Mouse (Mus musculus): ENCODE results near the gene Siglech.
"Not testable (repeated sequence)": the region's sequence is repeated elsewhere in the genome, so short reads cannot be mapped to it uniquely, and the experiment has no call there.

The Siglech gene

DNA sequence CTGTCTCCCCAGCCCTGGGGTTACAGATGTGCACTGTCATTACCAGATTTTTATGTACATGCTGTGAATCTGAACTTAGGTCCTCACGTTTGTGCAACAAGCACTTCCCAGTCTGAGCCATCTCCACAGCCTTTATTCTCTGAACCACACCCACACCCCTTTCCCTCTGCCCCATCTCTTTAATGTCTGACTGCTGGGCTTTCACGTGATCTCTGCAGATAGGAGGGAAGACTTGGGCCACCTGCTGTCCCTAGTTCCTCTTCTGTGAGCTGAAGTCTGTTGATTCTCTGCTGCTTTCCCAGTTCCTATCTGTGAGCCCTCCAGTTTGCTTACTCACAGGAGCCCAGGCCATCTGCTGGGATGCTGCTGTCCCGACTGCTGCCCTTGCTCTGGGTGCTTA, at the start of gene Siglech:
Gene Siglech, plus strand, starts transcription at position 253 of the 400 bp plus-strand sequence.
- DNase-seq (ENCODE audit: low read depth), result peak; percentile 13

GRCm38 (mm10) chr7:55722673-55723072, 45.3 kb upstream of the Siglech start:
- DNase-seq (ENCODE audit: low read depth), result no peak

GRCm38 (mm10) chr7:55728903-55729302, 39.1 kb upstream of the Siglech start:
- DNase-seq (ENCODE audit: low read depth), result no peak

DNA sequence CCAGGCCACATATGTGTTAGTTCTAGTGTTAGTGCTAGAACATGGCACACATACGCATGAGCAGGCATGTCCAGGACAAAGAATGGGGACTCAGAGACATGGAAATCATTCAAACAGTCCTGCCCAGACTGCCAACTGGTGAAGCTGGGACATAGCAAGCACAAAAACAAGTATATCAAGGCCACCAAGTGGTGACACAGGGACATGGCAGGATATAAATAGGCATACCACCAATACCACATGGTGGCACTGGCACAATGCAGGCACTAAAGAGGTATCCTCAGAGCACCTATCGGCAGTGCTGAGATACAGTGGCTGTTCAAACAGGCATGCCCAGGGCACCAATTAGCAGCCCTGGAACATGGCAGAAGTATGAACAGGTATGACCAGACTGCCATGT, 33.5 kb upstream of the Siglech start:
- no peak for DNase-seq (ENCODE audit: low read depth)

DNA sequence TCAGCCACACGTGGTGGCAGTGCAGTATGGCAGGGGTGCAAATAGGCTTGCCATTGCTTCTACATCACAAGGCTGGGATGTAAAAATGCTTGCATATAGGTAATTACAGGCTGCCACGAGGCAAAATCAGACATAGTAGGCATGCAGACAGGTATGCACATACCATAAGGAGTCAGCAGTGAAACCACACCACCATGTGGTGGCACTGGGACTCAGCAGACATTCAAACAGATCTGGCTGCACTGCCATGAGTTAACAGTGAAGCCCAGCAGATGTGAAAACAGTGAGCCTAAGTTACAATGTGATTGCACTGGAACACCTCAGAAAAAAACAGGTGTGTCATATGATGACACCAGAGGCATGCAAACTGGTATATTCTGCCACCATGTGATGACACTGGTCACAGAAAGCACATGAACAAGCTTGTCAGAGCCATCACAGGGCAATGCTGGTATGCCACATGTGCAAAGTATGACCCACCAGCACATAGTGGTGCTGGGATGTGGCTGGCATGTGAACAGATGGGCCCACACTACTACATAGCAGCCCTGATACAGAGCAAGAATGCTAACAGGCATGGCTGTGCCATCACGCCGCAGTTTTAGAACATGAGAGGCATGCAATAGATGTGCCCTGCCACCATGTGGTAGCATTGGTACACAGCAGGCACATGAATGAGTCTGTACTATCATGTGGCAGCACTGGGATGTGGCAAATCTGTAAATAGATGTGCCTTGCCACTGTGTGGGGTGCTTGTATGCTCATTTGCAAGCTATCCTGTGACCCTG, 30.7 kb upstream of the Siglech start:
- no peak for DNase-seq (ENCODE audit: low read depth)

DNA sequence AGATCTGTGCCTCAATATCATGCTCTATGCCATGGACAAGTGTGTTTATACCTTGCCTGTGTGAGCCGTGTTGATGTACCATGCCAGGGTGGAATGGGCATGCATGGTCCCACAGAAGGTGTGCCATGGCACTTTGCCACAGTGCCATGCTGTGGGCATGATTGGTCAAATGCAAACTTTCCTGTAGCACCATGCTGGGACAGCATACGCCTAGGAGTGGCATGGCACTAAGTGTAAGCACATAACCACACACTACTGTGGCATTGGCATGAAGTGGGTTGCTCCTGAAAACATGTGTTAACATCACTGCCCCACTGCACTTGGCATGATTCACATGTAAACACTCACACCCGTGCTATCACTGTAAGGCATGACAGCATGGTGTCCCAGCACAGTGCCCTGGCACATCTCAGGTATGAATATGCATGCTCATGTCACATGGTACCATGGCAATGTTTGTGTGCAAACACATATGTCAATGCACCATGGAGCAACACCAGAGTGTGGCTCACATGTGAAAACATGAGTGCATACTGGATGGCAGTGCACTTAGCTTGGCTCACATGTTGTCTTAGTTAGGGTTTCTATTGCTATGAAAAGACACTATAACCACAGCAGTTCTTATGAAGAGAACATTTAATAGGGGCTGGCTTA, 24.2 kb upstream of the Siglech start:
- DNase-seq (ENCODE audit: low read depth), result no peak

DNA sequence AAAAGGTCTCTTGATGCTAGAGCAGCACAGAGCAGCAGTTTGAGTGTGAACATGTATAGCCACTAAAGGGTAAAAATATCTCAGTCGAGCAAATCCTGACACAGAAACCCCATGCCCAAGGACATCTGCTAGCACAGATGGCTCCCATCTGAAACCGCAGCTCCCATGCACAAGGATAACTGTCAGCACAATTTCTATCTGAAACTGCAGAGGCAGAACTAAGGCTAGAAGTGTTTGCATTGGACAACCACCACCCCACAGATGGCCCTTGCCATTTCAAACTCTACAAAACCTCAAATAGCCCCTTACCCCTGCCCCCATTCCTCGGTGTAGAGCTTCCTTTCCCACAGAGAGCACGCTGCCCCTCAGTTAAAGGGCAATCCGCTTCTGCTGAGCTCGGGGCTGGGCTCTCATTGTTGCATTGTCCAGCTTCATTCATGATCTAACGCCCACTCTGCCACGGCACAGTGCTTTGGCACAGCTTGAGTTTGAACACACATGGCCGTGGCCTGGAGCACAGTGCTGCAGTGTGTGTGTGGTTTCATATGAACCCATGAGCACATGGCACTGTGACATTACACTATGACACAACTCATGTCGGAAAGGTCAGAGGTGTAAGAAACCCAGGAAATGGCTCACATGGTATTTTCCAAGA, 23.3 kb upstream of the Siglech start:
- DNase-seq (ENCODE audit: low read depth), result no peak

DNA sequence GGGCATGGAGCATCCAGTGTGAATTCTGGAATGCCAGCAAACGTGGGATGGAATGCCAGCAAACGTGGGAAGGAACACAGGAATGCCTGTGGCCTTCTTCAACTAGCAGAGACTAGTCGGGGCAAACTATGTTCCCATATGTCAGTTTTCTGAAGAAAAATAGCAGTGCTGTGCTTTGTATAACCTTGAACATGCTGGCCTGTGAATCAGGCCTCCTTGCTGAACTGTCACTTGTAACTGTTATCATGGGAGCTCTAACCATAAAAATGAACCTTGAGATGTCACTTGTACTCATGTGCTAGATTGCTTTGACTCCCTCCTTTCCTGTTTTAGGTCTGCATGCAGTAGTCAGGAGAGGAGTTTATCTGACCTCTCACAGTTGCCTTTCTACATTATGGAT, 17.1 kb upstream of the Siglech start:
- no peak for DNase-seq (ENCODE audit: low read depth)

DNA sequence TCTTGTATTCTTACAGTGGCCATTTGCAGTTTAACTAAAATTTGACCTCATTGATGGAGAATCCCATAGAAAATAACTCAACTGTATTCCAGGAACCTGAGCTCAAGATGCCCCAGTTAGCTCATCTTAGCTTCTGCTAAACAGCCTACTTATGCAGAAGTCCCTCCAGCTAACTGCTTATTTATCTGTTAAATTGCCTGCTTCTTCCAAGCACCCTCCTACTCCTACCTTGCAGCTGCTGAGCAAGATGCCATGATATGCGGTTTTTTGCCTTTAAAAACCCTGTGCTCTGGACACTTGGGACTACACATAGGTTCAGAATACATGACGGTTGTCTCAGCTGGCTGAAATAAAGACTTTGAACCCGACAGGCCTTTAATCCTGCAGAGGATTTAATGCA, 8.6 kb upstream of the Siglech start:
- no peak for DNase-seq (ENCODE audit: low read depth)

- DNase-seq (ENCODE audit: low read depth), result no peak
Observed at GRCm38 (mm10) chr7:55780011-55780410, 12.0 kb downstream of the Siglech start.

GRCm38 (mm10) chr7:55782493-55782892, 14.5 kb downstream of the Siglech start:
- DNase-seq (ENCODE audit: low read depth), result no peak

GRCm38 (mm10) chr7:55784580-55784979, 16.6 kb downstream of the Siglech start:
- DNase-seq (ENCODE audit: low read depth), result peak; percentile 28

GRCm38 (mm10) chr7:55790586-55790985, 22.6 kb downstream of the Siglech start:
- not testable (repeated sequence) for DNase-seq (ENCODE audit: low read depth)

- DNase-seq (ENCODE audit: low read depth), result no peak
Observed at GRCm38 (mm10) chr7:55792280-55792679, 24.3 kb downstream of the Siglech start.

DNA sequence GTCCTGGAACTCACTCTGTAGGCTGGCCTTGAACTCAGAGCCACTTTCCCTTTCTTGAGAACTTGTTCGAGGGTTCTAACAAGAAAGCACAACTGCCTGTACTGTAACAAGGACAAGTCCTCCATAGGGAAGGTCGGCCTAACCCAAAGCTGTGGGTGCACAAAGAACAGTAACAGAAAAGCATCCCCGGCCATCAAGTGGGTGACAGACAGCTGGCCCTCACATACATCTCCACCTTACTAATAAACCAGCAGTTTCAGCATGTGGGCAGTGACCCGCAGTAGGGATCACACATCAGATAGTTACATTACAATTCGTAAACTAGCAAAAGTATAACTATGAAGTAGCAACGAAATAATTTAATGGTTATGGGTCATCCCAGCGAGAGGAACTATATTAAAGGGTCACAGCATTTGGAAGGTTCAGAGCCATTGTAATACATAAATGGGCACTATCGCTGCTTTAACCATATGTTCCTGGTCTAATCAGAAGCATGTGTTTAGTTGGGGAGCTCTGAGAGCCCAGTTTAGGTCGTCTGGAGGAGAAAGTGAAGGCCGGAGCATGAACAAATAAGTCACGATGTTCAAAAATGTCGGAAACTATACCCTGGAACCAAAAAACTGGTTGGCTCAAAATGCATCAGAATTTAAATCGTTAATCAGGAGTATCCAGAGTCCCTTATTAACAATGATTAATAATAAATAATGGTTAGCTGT, 25.4 kb downstream of the Siglech start:
- DNase-seq (ENCODE audit: low read depth), result no peak

- DNase-seq (ENCODE audit: low read depth), result peak; percentile 92
Observed at GRCm38 (mm10) chr7:55793952-55794603, 26.1 kb downstream of the Siglech start, which contains the start of gene Tubgcp5. Tubgcp5 (plus strand) TSS chr7:55794154.

DNA sequence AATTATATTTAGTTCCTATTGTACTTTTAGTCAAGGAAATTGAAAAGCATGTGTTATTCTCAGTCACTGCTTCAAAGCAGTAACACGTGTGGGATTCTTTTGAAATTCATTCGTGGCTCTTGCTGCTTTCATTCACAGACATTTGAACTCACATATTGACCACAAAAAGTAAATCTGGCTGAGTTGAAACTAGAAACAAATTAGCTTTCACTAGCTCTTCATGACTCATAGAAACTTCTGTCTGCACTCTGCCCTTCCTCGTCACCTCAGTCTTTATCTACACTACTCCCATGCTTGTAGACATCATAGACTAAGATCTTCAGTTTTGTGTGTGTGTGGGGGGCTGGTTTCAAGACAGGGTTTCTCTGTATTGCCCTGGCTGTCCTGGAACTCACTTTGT, 32.0 kb downstream of the Siglech start:
- no peak for DNase-seq (ENCODE audit: low read depth)

GRCm38 (mm10) chr7:55809967-55810366, 42.0 kb downstream of the Siglech start:
- no peak for DNase-seq (ENCODE audit: low read depth)

GRCm38 (mm10) chr7:55824468-55824867, 56.5 kb downstream of the Siglech start:
- DNase-seq (ENCODE audit: low read depth), result no peak

GRCm38 (mm10) chr7:55827551-55827950, 59.6 kb downstream of the Siglech start:
- no peak for DNase-seq (ENCODE audit: low read depth)

Data from c-Kit-positive CD71-negative TER-119-negative erythroid progenitor cells, embryonic 14.5 days (primary cell).